Mouse (Mus musculus): ENCODE results near the gene Foxa1. TPM values are rescaled to one million over a fixed set of nuclear protein-coding genes. Genes with fewer than 3 reads are reported as not detected.

Foxa1 gene
- polyA plus RNA-seq (2012; rRNA removed): 0.03 TPM in 1 of 2 replicates, not detected in the other

GRCm38 (mm10) chr12:57546415-57547201 lies at the start of gene Foxa1:
TSS of gene Foxa1 (minus strand) at chr12:57546916.
- DNase-seq: no peak
- TF ChIP-seq POLR2A (IDR thresholded peaks at IDR 0.05; ENCODE audit: borderline replicate concordance, insufficient read depth, low read length) (no peak), CTCF (IDR thresholded peaks at IDR 0.05; ENCODE audit: borderline replicate concordance, insufficient read depth, low read depth, low read length) (no peak)
- 2% methylated on average over 32 of the region's 32 CpGs for WGBS
- Histone ChIP-seq H3K27me3 (ENCODE audit: control insufficient read depth, insufficient read depth, low read length) (peaks cover 40% of the 10 kb centered on the region; the same call in 1 of the 2 replicates), H3K4me3 (replicated peaks; ENCODE audit: insufficient read depth, low read depth, low read length) (no peak within 1 kb of the TSS), H3K4me1 (ENCODE audit: control insufficient read depth, insufficient read depth, low read length) (no peaks in the 10 kb centered on the region; the same call in 1 of the 2 replicates), H3K27ac (ENCODE audit: insufficient read depth, low read length) (no peak within 1 kb of the TSS)

GRCm38 (mm10) chr12:57575931-57576628 lies 29.4 kb upstream of the Foxa1 start:
- 3% methylated on average over 80 of the region's 81 CpGs for WGBS

GRCm38 (mm10) chr12:57572415-57572814 lies 25.7 kb upstream of the Foxa1 start:
- no peak overlapping the region for H3K27ac ChIP-seq (ENCODE audit: insufficient read depth, low read length)
- TF ChIP-seq POLR2A (IDR thresholded peaks at IDR 0.05; ENCODE audit: borderline replicate concordance, insufficient read depth, low read length): no peak
- no peak for TF ChIP-seq CTCF (IDR thresholded peaks at IDR 0.05; ENCODE audit: borderline replicate concordance, insufficient read depth, low read depth, low read length)
- H3K27me3 ChIP-seq (ENCODE audit: control insufficient read depth, insufficient read depth, low read length): no peaks in the 10 kb centered on the region; the same call in 1 of the 2 replicates
- no peak overlapping the region for H3K4me3 ChIP-seq (replicated peaks; ENCODE audit: insufficient read depth, low read depth, low read length)
- no peaks in the 10 kb centered on the region for H3K4me1 ChIP-seq (ENCODE audit: control insufficient read depth, insufficient read depth, low read length)
- no peak for DNase-seq

More at GRCm38 (mm10) chr12:57575931-57576628, 29.4 kb upstream of the Foxa1 start:
- H3K27ac ChIP-seq (ENCODE audit: insufficient read depth, low read length): no peak overlapping the region
- DNase-seq: no peak
- no peaks in the 10 kb centered on the region for H3K4me1 ChIP-seq (ENCODE audit: control insufficient read depth, insufficient read depth, low read length)
- TF ChIP-seq CTCF (IDR thresholded peaks at IDR 0.05; ENCODE audit: borderline replicate concordance, insufficient read depth, low read depth, low read length) (no peak), POLR2A (IDR thresholded peaks at IDR 0.05; ENCODE audit: borderline replicate concordance, insufficient read depth, low read length) (no peak)
- H3K4me3 ChIP-seq (replicated peaks; ENCODE audit: insufficient read depth, low read depth, low read length): no peak overlapping the region
- no peaks in the 10 kb centered on the region; the same call in 1 of the 2 replicates for H3K27me3 ChIP-seq (ENCODE audit: control insufficient read depth, insufficient read depth, low read length)

DNA sequence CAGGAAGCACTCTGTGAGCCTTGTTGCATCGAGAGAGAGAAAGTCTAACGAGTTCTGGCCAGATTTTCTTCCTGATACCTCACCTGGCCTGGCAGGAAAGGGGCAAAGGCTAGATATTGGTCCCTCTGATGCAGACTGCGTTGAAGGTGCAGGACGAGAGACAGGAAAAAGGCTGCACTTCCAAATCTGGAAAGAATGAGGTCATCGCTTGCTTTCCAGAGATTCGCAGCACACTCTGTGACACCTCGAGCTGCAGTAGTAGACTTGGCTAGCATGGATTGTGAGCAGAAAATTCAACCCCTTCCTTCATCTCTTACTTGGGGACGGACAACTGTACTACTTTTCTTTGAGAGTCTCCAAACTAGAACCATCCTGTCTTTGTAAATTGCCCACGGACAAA lies 25.1 kb upstream of the Foxa1 start:
- H3K27me3 ChIP-seq (ENCODE audit: control insufficient read depth, insufficient read depth, low read length): no peaks in the 10 kb centered on the region; the same call in 1 of the 2 replicates
- TF ChIP-seq POLR2A (IDR thresholded peaks at IDR 0.05; ENCODE audit: borderline replicate concordance, insufficient read depth, low read length) (no peak), CTCF (IDR thresholded peaks at IDR 0.05; ENCODE audit: borderline replicate concordance, insufficient read depth, low read depth, low read length) (no peak)
- H3K4me3 ChIP-seq (replicated peaks; ENCODE audit: insufficient read depth, low read depth, low read length): no peak overlapping the region
- H3K4me1 ChIP-seq (ENCODE audit: control insufficient read depth, insufficient read depth, low read length): no peaks in the 10 kb centered on the region
- WGBS: 43% methylated on average over 9 of the region's 9 CpGs
- H3K27ac ChIP-seq (ENCODE audit: insufficient read depth, low read length): no peak overlapping the region
- no peak for DNase-seq

DNA sequence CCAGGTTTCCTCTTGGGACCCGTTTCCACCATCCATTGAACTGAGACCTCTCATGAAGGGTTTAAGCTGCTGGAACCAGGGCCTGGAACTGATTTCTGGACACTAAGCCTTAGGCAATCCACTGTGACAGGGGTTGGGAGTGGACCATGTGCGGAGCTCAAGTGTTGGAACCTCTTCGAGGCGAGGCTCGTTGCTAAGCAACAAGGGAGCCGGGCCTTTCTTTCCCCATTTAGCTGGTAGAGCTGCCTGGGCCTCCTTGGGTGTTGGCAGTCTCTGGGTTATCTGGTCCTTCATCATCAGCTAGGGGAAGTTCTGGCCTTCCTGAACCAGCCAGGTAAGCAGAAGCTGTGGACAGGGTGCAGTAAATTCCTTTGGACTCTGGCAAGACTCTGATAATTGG lies 17.2 kb upstream of the Foxa1 start, which contains the start of gene Ttc6:
Gene Ttc6 (plus strand): TSS at position 205 of the 400 bp plus-strand sequence.
- no peak for TF ChIP-seq CTCF (IDR thresholded peaks at IDR 0.05; ENCODE audit: borderline replicate concordance, insufficient read depth, low read depth, low read length)
- no peak for TF ChIP-seq POLR2A (IDR thresholded peaks at IDR 0.05; ENCODE audit: borderline replicate concordance, insufficient read depth, low read length)
- H3K27me3 ChIP-seq (ENCODE audit: control insufficient read depth, insufficient read depth, low read length): no peaks in the 10 kb centered on the region
- 57% methylated on average over 6 of the region's 6 CpGs for WGBS

DNA sequence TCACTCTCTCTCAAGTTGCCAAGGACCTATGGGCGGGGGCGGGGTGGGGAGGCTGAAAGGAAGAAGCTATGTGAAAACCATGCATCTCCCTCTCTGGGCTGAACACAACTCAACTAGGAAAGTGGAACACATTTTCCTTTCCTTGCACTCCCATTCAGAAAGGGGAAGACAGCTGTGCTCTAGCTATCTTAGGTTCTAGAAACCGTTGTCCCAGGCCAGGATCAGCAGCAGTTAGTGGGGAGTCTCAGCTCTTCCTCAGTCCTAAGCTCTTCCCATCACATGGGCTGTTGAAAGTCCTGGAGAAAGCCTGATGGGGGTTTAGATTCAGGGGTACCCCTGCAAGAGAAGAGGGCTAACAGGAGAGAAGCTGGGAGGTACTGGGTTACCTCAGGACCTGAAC lies 7.4 kb upstream of the Foxa1 start:
- peaks cover 4% of the 10 kb centered on the region; the same call in 1 of the 2 replicates for H3K27me3 ChIP-seq (ENCODE audit: control insufficient read depth, insufficient read depth, low read length)
- no peak for DNase-seq
- TF ChIP-seq POLR2A (IDR thresholded peaks at IDR 0.05; ENCODE audit: borderline replicate concordance, insufficient read depth, low read length): no peak
- no peak for TF ChIP-seq CTCF (IDR thresholded peaks at IDR 0.05; ENCODE audit: borderline replicate concordance, insufficient read depth, low read depth, low read length)
- WGBS: 43% methylated on average over 3 of the region's 3 CpGs
- H3K4me3 ChIP-seq (replicated peaks; ENCODE audit: insufficient read depth, low read depth, low read length): no peak overlapping the region
- H3K27ac ChIP-seq (ENCODE audit: insufficient read depth, low read length): no peak overlapping the region
- no peaks in the 10 kb centered on the region for H3K4me1 ChIP-seq (ENCODE audit: control insufficient read depth, insufficient read depth, low read length)

More for the DNA sequence above, 17.2 kb upstream of the Foxa1 start, which contains the start of gene Ttc6:
- no peak within 1 kb of the TSS for H3K4me3 ChIP-seq (replicated peaks; ENCODE audit: insufficient read depth, low read depth, low read length)
- DNase-seq: no peak
- no peak within 1 kb of the TSS for H3K27ac ChIP-seq (ENCODE audit: insufficient read depth, low read length)
- no peaks in the 10 kb centered on the region for H3K4me1 ChIP-seq (ENCODE audit: control insufficient read depth, insufficient read depth, low read length)

- no peak for TF ChIP-seq POLR2A (IDR thresholded peaks at IDR 0.05; ENCODE audit: borderline replicate concordance, insufficient read depth, low read length)
- no peak for TF ChIP-seq CTCF (IDR thresholded peaks at IDR 0.05; ENCODE audit: borderline replicate concordance, insufficient read depth, low read depth, low read length)
- DNase-seq: no peak
- Histone ChIP-seq H3K27ac (ENCODE audit: insufficient read depth, low read length) (no peak overlapping the region), H3K27me3 (ENCODE audit: control insufficient read depth, insufficient read depth, low read length) (peaks cover 11% of the 10 kb centered on the region; the same call in 1 of the 2 replicates), H3K4me3 (replicated peaks; ENCODE audit: insufficient read depth, low read depth, low read length) (no peak overlapping the region), H3K4me1 (ENCODE audit: control insufficient read depth, insufficient read depth, low read length) (no peaks in the 10 kb centered on the region)
- 7% methylated on average over 3 of the region's 3 CpGs for WGBS
Measured at GRCm38 (mm10) chr12:57552286-57552685, 5.6 kb upstream of the Foxa1 start.

Data from cerebellum, adult 2 months (tissue).